Mouse (Mus musculus) right cerebral cortex, adult 2 months (tissue): Measurements from ENCODE around the gene Krt71.
A peak's percentile ranks its signal among the peaks of the same experiment; 100 is the strongest.
"Not testable (repeated sequence)": the region's sequence is repeated elsewhere in the genome, so short reads cannot be mapped to it uniquely, and the experiment has no call there.

Source experiments
- DNase-seq, 2 experiments: peaks; one replicate each; pipeline ENCODE4 v3.0.0; 2021 to 2022; ENCODE audit warnings: low spot score in 2 of 2

The Krt71 gene

DNA sequence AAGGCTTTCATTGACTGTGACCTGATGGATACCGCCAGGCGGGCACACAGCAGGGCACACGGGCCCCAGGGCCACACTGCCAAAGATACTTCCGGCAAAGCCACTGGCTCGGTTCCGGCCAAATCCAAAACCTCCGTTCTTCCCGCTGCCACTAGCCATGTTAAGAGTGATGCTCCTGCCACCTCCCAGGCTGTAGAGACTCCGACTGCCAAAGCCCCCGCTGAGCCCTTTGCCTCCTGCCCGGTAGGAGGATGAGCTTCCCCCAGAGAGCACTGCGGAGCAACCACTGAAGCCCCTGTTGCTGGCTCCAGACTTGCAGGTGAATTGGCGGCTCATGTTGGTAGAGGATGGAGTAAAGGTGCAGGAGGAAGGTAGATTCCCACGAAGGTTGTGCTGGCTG is at the start of gene Krt71:
Gene Krt71 (minus strand): TSS at position 399 of the 400 bp plus-strand sequence.
- DNase-seq = no peak

DNA sequence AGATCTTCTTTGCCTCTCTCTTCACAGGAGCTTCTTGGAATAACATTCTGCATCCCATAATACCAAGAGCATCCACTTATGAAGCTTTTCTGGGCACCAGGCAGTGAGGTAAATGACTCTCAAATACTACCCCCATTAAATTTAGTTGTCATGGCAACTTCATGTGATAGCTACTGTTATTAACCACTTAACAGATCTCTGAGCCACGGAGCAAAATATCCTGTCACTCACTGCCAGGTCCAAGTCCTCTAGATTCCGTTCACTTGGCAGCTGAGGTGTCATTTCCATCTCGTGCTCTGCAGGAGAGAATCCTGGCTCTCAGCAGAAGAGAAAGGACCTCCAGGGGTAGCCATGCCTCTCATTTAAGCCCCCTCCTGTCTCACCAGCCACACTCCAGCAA is 48.0 kb upstream of the Krt71 start:
- no peak for DNase-seq

DNA sequence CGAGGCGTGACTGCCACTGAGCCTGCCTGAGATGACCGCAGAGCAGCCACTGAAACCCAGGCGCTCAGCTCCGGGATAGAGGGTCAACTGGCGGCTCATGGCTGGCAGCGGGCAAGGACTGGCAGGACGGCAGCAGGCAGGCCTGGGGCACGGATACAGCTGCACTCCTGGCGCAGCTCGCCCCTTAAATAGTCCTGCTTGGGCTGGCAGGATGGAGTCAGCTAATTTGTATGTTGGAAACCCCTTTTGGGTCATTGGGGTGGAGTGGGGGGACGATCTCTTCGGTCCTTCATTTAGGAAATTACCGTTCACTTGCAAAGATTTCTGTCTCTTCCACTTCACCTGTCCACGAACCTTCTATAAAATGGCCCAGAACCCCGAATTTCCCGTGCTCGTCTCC is 43.5 kb upstream of the Krt71 start, which contains the start of gene Krt72:
Gene Krt72 (minus strand): TSS at position 101 of the 400 bp plus-strand sequence.
- DNase-seq = no peak

GRCm38 (mm10) chr15:101773420-101773819 is 30.5 kb upstream of the Krt71 start:
- DNase-seq = peak in 1 of 2 experiments; percentile 5

DNA sequence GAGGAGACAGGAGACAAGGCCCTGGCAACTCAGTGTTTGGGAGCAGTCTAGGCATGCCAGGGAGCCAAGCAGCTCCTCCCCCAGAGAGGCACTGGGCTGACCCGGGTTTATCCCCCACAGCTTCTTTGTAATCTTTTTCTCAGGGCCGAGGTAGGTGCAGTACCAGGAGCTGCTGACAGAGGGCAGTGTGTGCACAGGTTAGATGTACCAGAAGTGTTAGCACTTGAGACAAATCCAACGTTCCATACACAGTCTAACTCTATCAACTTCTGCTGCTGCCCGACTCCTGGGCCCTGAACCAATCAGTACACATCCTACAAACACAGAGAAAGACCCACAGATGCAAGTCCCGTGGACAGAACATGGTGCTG is 29.8 kb upstream of the Krt71 start:
- peak; percentile 95 to 96 for DNase-seq

- peak; percentile 11 to 28 for DNase-seq
Measured at GRCm38 (mm10) chr15:101772080-101772710, 29.3 kb upstream of the Krt71 start.

DNA sequence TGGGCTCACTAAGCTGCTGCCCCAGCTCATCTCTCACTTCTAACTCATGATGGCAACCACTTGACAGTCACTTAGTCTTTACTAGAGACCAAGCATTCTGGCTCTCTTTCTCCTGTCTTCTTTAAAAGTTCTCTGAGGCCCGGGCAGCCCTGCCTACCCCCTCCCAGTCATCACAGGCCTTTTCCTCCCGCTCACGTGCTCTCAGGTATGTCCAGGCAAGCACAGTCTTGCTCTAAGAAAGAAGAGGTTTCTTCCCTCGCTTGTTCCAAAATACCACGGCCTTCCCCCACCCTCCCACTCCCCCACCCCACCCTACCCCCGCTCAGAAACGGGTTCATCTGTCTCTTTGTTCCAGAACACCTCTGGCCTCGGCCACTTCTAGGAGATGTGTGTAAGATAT is 27.3 kb upstream of the Krt71 start:
- DNase-seq = no peak

- DNase-seq = no peak
Measured at GRCm38 (mm10) chr15:101737786-101738185, 5.1 kb downstream of the Krt71 start.

DNA sequence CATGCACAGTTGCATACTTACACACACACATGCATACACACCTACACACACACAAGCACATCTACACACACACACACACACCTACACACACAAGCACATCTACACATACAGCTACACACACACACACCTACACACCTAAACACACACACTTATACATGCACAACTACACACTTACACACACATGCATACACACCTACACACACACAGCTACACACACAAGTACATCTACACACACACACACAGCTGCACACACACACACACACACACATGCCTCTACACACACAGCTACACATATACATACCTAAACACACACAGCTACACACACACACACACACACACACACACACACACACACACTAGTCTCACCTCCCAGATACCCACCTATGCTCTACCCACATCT is 12.3 kb downstream of the Krt71 start:
- no peak for DNase-seq

DNA sequence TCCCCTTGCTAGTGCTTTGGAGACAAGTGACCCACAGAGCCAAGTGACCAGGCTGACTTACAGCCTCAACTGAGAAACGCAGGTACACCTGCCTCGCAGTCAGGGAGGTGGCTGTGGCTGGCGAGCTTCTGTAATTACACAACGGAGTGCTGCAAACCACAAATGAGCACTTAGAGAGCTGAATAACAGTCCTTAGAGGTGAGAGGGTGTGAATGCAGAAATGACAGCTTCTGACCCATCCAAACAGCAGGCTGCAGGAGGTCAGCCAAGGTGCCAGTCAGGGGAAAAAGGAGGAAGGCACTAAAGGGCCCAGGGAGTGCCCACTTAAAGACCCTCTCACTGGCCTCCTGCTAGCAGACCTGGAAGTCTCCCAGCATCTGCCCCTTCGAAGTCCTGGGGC is 18.2 kb downstream of the Krt71 start:
- DNase-seq = no peak

GRCm38 (mm10) chr15:101715831-101716230 is 27.1 kb downstream of the Krt71 start:
- no peak for DNase-seq

DNA sequence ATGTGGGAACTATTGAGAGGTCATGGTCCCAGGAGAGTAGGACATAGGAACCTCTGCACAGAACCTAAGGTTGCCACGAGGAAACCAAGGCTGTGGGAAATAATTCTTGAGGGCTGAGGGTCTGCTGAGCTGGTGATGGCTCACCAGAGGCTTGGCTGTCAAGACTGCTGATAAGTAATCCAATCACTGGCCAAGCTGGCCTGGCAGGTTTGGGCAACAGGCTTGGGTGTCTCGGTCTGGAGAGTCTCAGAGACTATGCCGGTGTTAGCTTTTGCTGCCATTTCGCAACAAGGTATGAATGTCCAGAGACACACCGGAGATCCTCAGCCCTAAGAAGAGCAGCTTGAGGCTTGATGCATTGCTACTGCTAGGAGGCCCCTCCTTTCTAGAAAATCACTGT is 28.6 kb downstream of the Krt71 start:
- DNase-seq = no peak

GRCm38 (mm10) chr15:101713731-101714130 is 29.2 kb downstream of the Krt71 start:
- DNase-seq = no peak

DNA sequence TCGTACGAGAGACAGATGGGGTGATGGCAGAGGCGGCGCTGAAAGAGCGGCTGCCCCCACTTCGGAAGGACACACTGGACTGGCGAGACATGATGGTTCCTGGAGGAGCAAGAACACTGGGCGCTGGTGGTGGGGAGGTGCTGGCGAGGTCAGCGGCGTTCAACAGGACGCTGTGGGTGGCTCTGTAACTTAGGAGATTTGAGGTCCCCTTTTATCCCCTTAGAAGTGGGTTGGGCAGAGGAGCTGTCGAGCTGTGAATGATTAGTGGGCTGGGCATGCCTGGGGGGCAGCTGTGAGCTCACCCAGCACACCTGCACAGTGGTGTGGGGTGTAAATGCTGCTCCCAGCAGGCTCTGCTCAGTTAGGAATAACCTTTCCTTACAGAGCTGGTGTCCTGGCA is 30.2 kb downstream of the Krt71 start, which contains the start of gene Krt5:
Gene Krt5 (minus strand): TSS at position 179 of the 400 bp plus-strand sequence.
- DNase-seq = no peak

GRCm38 (mm10) chr15:101708683-101709082 is 34.2 kb downstream of the Krt71 start:
- no peak for DNase-seq

DNA sequence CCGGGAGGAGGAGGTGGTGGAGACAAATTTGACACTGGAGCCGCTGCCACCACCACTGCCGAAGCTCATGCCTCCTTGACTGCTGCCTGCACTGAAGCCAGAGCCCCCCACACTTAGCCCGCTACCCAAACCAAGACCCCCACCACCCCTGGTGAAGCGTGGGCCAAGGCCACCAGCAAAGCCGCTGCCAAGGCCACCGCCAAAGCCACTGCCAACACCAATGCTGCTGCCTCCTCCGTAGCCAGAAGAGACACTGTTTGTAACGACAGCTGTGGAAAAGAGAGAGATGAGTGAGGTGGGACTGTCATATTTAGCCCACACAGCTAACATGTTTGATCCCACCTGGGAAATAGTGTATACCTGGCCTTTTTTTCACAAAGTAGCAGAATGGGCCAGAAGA is 35.5 kb downstream of the Krt71 start:
- DNase-seq = no peak

DNA sequence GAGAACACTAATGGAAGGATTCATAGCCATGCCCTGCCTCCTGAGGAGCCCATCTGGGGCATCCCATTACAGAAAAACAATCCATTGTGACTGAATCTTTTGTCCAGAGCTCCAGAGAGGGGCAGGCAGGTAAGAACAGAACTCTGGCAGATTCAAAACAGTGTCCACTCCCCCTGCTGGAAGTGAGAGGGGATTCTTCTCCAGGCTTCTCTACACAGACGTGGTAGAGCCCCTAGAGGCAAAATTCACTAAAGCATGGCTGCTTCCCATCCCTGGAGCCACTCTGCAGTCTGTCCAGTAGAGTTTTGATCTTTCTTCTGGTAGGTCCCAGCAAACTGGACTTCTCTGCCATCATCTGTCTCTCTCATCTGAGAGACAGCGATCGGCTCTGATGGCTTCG is 38.8 kb downstream of the Krt71 start:
- DNase-seq = no peak

GRCm38 (mm10) chr15:101702380-101702779 is 40.5 kb downstream of the Krt71 start:
- no peak for DNase-seq

GRCm38 (mm10) chr15:101699866-101700265 is 43.0 kb downstream of the Krt71 start:
- no peak for DNase-seq

GRCm38 (mm10) chr15:101699192-101699591 is 43.7 kb downstream of the Krt71 start:
- no peak for DNase-seq

- no peak for DNase-seq
Measured at GRCm38 (mm10) chr15:101697326-101698188, 45.4 kb downstream of the Krt71 start.

GRCm38 (mm10) chr15:101694207-101694606 is 48.7 kb downstream of the Krt71 start, which contains the start of gene Krt6a:
Krt6a (minus strand) TSS chr15:101694307.
- DNase-seq = no peak

DNA sequence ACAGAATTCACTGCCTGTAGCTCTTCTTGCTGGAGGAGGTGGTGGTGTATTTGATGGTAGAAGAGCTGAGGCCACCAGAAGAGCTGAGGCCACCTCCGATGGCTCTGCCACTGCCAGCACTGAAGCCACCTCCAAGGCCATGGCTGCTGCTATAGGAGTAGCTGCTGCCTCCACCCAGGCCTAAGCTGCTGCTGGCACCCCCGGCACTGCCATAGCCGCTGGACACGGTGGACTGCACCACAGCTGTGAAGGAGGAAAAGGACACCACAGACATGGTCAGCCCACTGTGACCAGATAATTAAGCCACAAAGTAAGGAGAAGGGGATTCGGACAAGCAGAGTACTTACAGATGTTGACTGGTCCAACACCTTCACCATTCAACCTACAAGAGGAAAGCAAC is 52.4 kb downstream of the Krt71 start:
- not testable (repeated sequence) for DNase-seq
